Mouse (Mus musculus) bone marrow macrophage, adult 2 months (primary cell): ENCODE measurements around the gene Mrgbp. TPM values are rescaled to one million over a fixed set of nuclear protein-coding genes. Genes with fewer than 3 reads are reported as not detected.

Experiments
- H3K27ac ChIP-seq: 2 replicates; pipeline ENCODE4 v1.5.1; 2012; ENCODE audit warnings: low read depth, low read length; ENCODE audit not compliant: insufficient read depth
- H3K4me1 ChIP-seq: 2 replicates; pipeline ENCODE4 v1.6.1; 2012; ENCODE audit warnings: low read length; ENCODE audit not compliant: control insufficient read depth, insufficient read depth
- H3K4me3 ChIP-seq: 2 replicates; pipeline ENCODE4 v1.5.1; 2012; ENCODE audit warnings: mild to moderate bottlenecking, low read length, moderate library complexity; ENCODE audit not compliant: insufficient read depth
- CTCF ChIP-seq: IDR thresholded peaks from 2 replicates; pipeline ENCODE4 v1.5.1; 2012; ENCODE audit warnings: low read depth, mild to moderate bottlenecking, low read length, moderate library complexity
- POLR2A ChIP-seq: IDR thresholded peaks from 2 replicates; pipeline ENCODE4 v1.6.1; 2012; ENCODE audit warnings: mild to moderate bottlenecking, low read depth, low read length, borderline replicate concordance
- polyA plus RNA-seq: library from polyadenylated mRNA; stranded (reverse); fragments of >200 nt; gene quantifications from 2 replicates; pipeline ENCODE4 v1.2.4, GENCODE M21; 2012; ENCODE audit not compliant: missing spikeins, insufficient read depth, insufficient read length

Gene Mrgbp
- polyA plus RNA-seq, 1 experiment = 15.0 TPM

DNA sequence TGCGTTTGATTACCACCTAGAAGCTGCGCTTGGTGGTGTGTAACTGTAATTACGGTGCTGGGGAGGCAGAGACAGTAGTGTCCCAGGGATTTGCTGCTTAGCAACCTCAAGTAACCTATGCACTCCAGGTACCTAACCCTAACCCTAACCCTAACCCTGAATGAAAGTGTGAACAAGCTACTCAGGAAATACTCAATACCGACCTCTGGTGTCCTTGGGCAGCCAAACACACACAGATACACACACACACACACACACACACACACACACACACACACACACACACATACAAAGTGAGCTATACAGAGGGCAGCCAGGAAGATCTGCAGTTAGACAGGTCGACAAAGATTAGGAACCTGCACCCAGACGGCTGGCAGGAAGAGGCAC, 7.6 kb downstream of the Mrgbp start:
- peak overlapping the region; percentile 51; the same call in 1 of the 2 replicates for H3K27ac ChIP-seq
- H3K4me1 ChIP-seq = peaks cover 6% of the 10 kb centered on the region
- H3K4me3 ChIP-seq = peak overlapping the region; percentile 98
- TF ChIP-seq POLR2A = no peak
- no peak for TF ChIP-seq CTCF

GRCm38 (mm10) chr2:180589123-180589831, 8.2 kb downstream of the Mrgbp start, which contains the start of gene Ogfr:
Ogfr (plus strand) TSS chr2:180589245.
- Histone ChIP-seq H3K4me3 (peak within 1 kb of the TSS; percentile 98), H3K27ac (peak within 1 kb of the TSS; percentile 71), H3K4me1 (peaks cover 6% of the 10 kb centered on the region)
- TF ChIP-seq CTCF = no peak
- no peak for TF ChIP-seq POLR2A

- Histone ChIP-seq H3K4me1 (no peaks in the 10 kb centered on the region), H3K4me3 (no peak within 1 kb of the TSS), H3K27ac (no peak within 1 kb of the TSS)
- TF ChIP-seq CTCF (no peak), POLR2A (no peak)
Observed at GRCm38 (mm10) chr2:180597490-180597889, 16.4 kb downstream of the Mrgbp start, which contains the start of gene Col9a3. Col9a3 (plus strand) TSS chr2:180597790.

GRCm38 (mm10) chr2:180598157-180598705, 17.1 kb downstream of the Mrgbp start:
- no peak overlapping the region for H3K27ac ChIP-seq
- no peak for TF ChIP-seq POLR2A
- no peak for TF ChIP-seq CTCF
- H3K4me3 ChIP-seq = no peak overlapping the region
- H3K4me1 ChIP-seq = no peaks in the 10 kb centered on the region

- Histone ChIP-seq H3K27ac (no peak overlapping the region), H3K4me3 (no peak overlapping the region), H3K4me1 (no peaks in the 10 kb centered on the region)
- TF ChIP-seq POLR2A (no peak), CTCF (no peak)
Observed at GRCm38 (mm10) chr2:180600569-180601021, 19.5 kb downstream of the Mrgbp start.

DNA sequence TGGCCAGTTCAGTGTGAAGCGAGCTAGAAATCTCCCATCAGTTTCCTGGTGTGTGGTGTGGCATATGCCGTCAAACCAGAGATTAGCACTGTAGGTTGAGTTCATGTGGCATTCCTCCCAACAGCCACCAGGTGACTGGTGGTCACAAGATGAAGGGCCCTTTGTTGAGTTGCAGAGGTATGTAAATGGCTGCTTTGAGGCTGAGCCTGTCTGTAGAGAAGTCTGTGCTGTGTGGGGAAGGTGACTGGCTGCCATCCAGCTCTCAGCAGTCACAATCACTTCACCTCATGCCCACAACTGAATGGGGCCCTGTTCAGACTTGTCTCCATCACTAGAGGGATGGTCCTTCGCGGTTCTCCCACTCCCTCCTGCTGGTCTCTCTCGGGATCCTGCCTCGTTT, 23.7 kb downstream of the Mrgbp start:
- no peaks in the 10 kb centered on the region for H3K4me1 ChIP-seq
- H3K27ac ChIP-seq = no peak overlapping the region
- no peak overlapping the region for H3K4me3 ChIP-seq
- TF ChIP-seq CTCF (no peak), POLR2A (no peak)

- no peak overlapping the region for H3K27ac ChIP-seq
- TF ChIP-seq POLR2A (no peak), CTCF (no peak)
- no peak overlapping the region for H3K4me3 ChIP-seq
Observed at GRCm38 (mm10) chr2:180610283-180610682, 29.2 kb downstream of the Mrgbp start.

GRCm38 (mm10) chr2:180611882-180612281, 30.8 kb downstream of the Mrgbp start:
- Histone ChIP-seq H3K27ac (no peak overlapping the region), H3K4me1 (no peaks in the 10 kb centered on the region), H3K4me3 (no peak overlapping the region)
- TF ChIP-seq CTCF (no peak), POLR2A (no peak)

More at GRCm38 (mm10) chr2:180610283-180610682, 29.2 kb downstream of the Mrgbp start:
- H3K4me1 ChIP-seq = no peaks in the 10 kb centered on the region

Other genes starting within 250 kb of the Mrgbp start
- gene Gata5, start 246.6 kb upstream of the Mrgbp start, polyA plus RNA-seq = not detected in 2 replicates
- gene Slco4a1, start 125.1 kb upstream of the Mrgbp start, polyA plus RNA-seq = 35.7 and 36.4 TPM in 2 replicates
- gene Ntsr1, start 81.3 kb upstream of the Mrgbp start, polyA plus RNA-seq = not detected in 2 replicates
- gene Ogfr, start 7.9 kb downstream of the Mrgbp start, polyA plus RNA-seq = 75.4 and 76.8 TPM in 2 replicates
- 0.28 and 1.8 TPM in 2 replicates for gene Col9a3, start 16.5 kb downstream of the Mrgbp start, polyA plus RNA-seq
- gene Tcfl5, start 61.4 kb downstream of the Mrgbp start, polyA plus RNA-seq = not detected in 2 replicates
- 30.2 and 32.9 TPM in 2 replicates for gene Dido1, start 128.7 kb downstream of the Mrgbp start, polyA plus RNA-seq
- gene Gid8, start 128.8 kb downstream of the Mrgbp start, polyA plus RNA-seq = 52.9 and 53.5 TPM in 2 replicates
- 6.4 and 6.7 TPM in 2 replicates for gene Slc17a9, start 144.0 kb downstream of the Mrgbp start, polyA plus RNA-seq
- not detected in 2 replicates for gene Bhlhe23, start 195.6 kb downstream of the Mrgbp start, polyA plus RNA-seq